Mouse (Mus musculus) cortical plate, adult 2 months (tissue): ENCODE measurements at regions not wholly inside any gene's neighbourhood (a gene's known extent, or its start where the extent isn't known, plus 50 kb on each side); places are given as distances from the start of the nearest gene placed in this dataset.
A peak's percentile ranks its signal among the peaks of the same experiment; 100 is the strongest.

Source experiments
- H3K27ac ChIP-seq: fragments of 200-500 bp; 2 replicates; pipeline ENCODE4 v1.5.1; 2012; ENCODE audit warnings: low read length, control low read depth, inconsistent platforms; ENCODE audit not compliant: insufficient read depth
- H3K4me1 ChIP-seq: fragments of 200-500 bp; 2 replicates; pipeline ENCODE4 v1.6.1; 2011; ENCODE audit warnings: low read length; ENCODE audit not compliant: control insufficient read depth, insufficient read depth
- H3K4me3 ChIP-seq: fragments of 200-500 bp; 2 replicates; pipeline ENCODE4 v1.5.1; 2011; ENCODE audit warnings: mild to moderate bottlenecking, low read length, control low read depth; ENCODE audit not compliant: insufficient read depth
- CTCF ChIP-seq: fragments of 200-500 bp; IDR thresholded peaks from 2 replicates; pipeline ENCODE4 v1.5.1; 2011; ENCODE audit warnings: mild to moderate bottlenecking, control low read depth, low read length; ENCODE audit not compliant: insufficient read depth; ENCODE audit errors: extremely low read depth
- POLR2A ChIP-seq: fragments of 200-500 bp; IDR thresholded peaks from 2 replicates; pipeline ENCODE4 v1.6.1; 2011; ENCODE audit warnings: mild to moderate bottlenecking, low read length, control low read depth; ENCODE audit not compliant: insufficient read depth; ENCODE audit errors: extremely low read depth

- no peak overlapping the region for H3K4me3 ChIP-seq
- TF ChIP-seq POLR2A (no peak), CTCF (peak; percentile 9; the same call in 1 of the 2 replicates)
- no peaks in the 10 kb centered on the region for H3K4me1 ChIP-seq
- H3K27ac ChIP-seq, result no peak overlapping the region
Observed at GRCm38 (mm10) chr15:63006471-63007228, 838.3 kb downstream of the Gsdmc2 start.

- Histone ChIP-seq H3K27ac (no peak overlapping the region), H3K4me3 (no peak overlapping the region), H3K4me1 (no peaks in the 10 kb centered on the region)
- TF ChIP-seq POLR2A (no peak), CTCF (no peak)
Observed at GRCm38 (mm10) chr15:62994691-62995090, 850.3 kb downstream of the Gsdmc2 start.

- Histone ChIP-seq H3K4me1 (no peaks in the 10 kb centered on the region), H3K27ac (no peak overlapping the region), H3K4me3 (no peak overlapping the region)
- TF ChIP-seq CTCF (no peak), POLR2A (no peak)
Observed at GRCm38 (mm10) chr15:62986871-62987270, 858.1 kb downstream of the Gsdmc2 start.

GRCm38 (mm10) chr15:62986147-62986546 is 858.8 kb downstream of the Gsdmc2 start:
- Histone ChIP-seq H3K27ac (no peak overlapping the region), H3K4me3 (no peak overlapping the region), H3K4me1 (no peaks in the 10 kb centered on the region)
- TF ChIP-seq CTCF (no peak), POLR2A (no peak)

GRCm38 (mm10) chr15:62970566-62970965 is 874.4 kb downstream of the Gsdmc2 start:
- H3K4me3 ChIP-seq, result no peak overlapping the region
- H3K27ac ChIP-seq, result no peak overlapping the region
- H3K4me1 ChIP-seq, result no peaks in the 10 kb centered on the region
- TF ChIP-seq CTCF (no peak), POLR2A (no peak)

GRCm38 (mm10) chr15:62962681-62963080 is 882.3 kb downstream of the Gsdmc2 start:
- Histone ChIP-seq H3K4me1 (no peaks in the 10 kb centered on the region), H3K27ac (no peak overlapping the region), H3K4me3 (no peak overlapping the region)
- TF ChIP-seq CTCF, result no peak
- no peak for TF ChIP-seq POLR2A

GRCm38 (mm10) chr15:62960623-62961022 is 884.4 kb downstream of the Gsdmc2 start:
- TF ChIP-seq POLR2A, result no peak
- no peak for TF ChIP-seq CTCF
- H3K4me3 ChIP-seq, result no peak overlapping the region
- H3K4me1 ChIP-seq, result no peaks in the 10 kb centered on the region
- H3K27ac ChIP-seq, result no peak overlapping the region

- TF ChIP-seq CTCF (no peak), POLR2A (no peak)
Observed at GRCm38 (mm10) chr15:62958506-62959330, 886.3 kb downstream of the Gsdmc2 start.

GRCm38 (mm10) chr15:62954889-62955288 is 890.1 kb downstream of the Gsdmc2 start:
- H3K4me3 ChIP-seq, result no peak overlapping the region
- H3K27ac ChIP-seq, result no peak overlapping the region
- TF ChIP-seq CTCF (no peak), POLR2A (no peak)
- peaks cover 2% of the 10 kb centered on the region; the same call in 1 of the 2 replicates for H3K4me1 ChIP-seq

More at GRCm38 (mm10) chr15:62958506-62959330, 886.3 kb downstream of the Gsdmc2 start:
- no peak overlapping the region for H3K4me3 ChIP-seq
- H3K27ac ChIP-seq, result no peak overlapping the region
- peaks cover 2% of the 10 kb centered on the region; the same call in 1 of the 2 replicates for H3K4me1 ChIP-seq

- TF ChIP-seq POLR2A (no peak), CTCF (no peak)
- no peak overlapping the region for H3K27ac ChIP-seq
- peaks cover 2% of the 10 kb centered on the region; the same call in 1 of the 2 replicates for H3K4me1 ChIP-seq
- no peak overlapping the region for H3K4me3 ChIP-seq
Observed at GRCm38 (mm10) chr15:62954322-62954820, 890.6 kb downstream of the Gsdmc2 start.
